Mouse (Mus musculus) erythroblast, embryonic 14.5 days (primary cell): ENCODE data around the gene Myod1. TPM values are rescaled to one million over a fixed set of nuclear protein-coding genes. Genes with fewer than 3 reads are reported as not detected.

Source experiments
- H3K27me3 ChIP-seq: 2 replicates; pipeline ENCODE4 v1.6.1; 2012; ENCODE audit warnings: inconsistent platforms; ENCODE audit not compliant: control insufficient read depth
- H3K36me3 ChIP-seq: 2 replicates; pipeline ENCODE4 v1.6.1; 2012; ENCODE audit warnings: mild to moderate bottlenecking, inconsistent platforms; ENCODE audit not compliant: control insufficient read depth
- H3K4me1 ChIP-seq: 2 replicates; pipeline ENCODE4 v1.6.1; 2012; ENCODE audit warnings: inconsistent platforms; ENCODE audit not compliant: control insufficient read depth
- H3K4me3 ChIP-seq: replicated peaks from 2 replicates; pipeline ENCODE3; 2012; ENCODE audit warnings: moderate library complexity, mild to moderate bottlenecking, inconsistent platforms
- H3K9me3 ChIP-seq: 2 replicates; pipeline ENCODE4 v1.6.1; 2012; ENCODE audit warnings: low read length, inconsistent platforms, mixed read lengths; ENCODE audit not compliant: control insufficient read depth
- GATA1 ChIP-seq: IDR thresholded peaks from 2 replicates; pipeline ENCODE4 v1.6.1; 2012; ENCODE audit warnings: low read length, inconsistent platforms, mixed read lengths
- TAL1 ChIP-seq: IDR thresholded peaks from 3 replicates; pipeline ENCODE4 v1.6.1; 2012; ENCODE audit warnings: low read length, inconsistent platforms, mixed read lengths
- polyA plus RNA-seq: library from polyadenylated mRNA; stranded (reverse); fragments of >175 nt; gene quantifications from 2 replicates; pipeline ENCODE4 v1.2.3, GENCODE M21; 2012

Myod1 gene
- polyA plus RNA-seq, 1 experiment, result not detected

- Histone ChIP-seq H3K4me3 (no peak overlapping the region), H3K36me3 (no peaks in the 10 kb centered on the region), H3K27me3 (peaks cover 34% of the 10 kb centered on the region), H3K9me3 (no peaks in the 10 kb centered on the region), H3K4me1 (no peaks in the 10 kb centered on the region)
- TF ChIP-seq GATA1 (no peak), TAL1 (no peak)
These were observed 4.4 kb downstream of the Myod1 start for GRCm38 (mm10) chr7:46380625-46381024.

DNA sequence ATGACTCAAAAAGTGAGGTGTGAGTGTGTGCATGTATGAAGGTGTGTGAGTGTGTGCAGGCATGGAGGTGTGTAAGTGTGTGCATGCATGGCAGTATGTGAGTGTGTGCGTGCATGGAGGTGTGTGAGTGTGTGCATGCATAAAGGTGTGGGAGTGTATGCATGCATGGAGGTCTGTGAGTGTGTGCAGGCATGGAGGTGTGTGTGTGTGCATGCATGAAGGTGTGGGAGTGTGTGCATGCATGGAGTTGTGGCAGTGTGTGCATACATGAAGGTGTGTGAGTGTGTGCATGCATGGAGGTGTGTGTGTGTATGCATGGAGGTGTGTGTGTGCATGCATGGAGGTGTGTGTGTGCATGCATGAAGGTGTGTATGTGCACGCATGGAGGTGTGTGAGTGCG lies 11.2 kb downstream of the Myod1 start:
- Histone ChIP-seq H3K9me3 (no peaks in the 10 kb centered on the region), H3K4me1 (no peaks in the 10 kb centered on the region), H3K36me3 (no peaks in the 10 kb centered on the region), H3K4me3 (no peak overlapping the region), H3K27me3 (peaks cover 5% of the 10 kb centered on the region)
- TF ChIP-seq TAL1 (no peak), GATA1 (no peak)

DNA sequence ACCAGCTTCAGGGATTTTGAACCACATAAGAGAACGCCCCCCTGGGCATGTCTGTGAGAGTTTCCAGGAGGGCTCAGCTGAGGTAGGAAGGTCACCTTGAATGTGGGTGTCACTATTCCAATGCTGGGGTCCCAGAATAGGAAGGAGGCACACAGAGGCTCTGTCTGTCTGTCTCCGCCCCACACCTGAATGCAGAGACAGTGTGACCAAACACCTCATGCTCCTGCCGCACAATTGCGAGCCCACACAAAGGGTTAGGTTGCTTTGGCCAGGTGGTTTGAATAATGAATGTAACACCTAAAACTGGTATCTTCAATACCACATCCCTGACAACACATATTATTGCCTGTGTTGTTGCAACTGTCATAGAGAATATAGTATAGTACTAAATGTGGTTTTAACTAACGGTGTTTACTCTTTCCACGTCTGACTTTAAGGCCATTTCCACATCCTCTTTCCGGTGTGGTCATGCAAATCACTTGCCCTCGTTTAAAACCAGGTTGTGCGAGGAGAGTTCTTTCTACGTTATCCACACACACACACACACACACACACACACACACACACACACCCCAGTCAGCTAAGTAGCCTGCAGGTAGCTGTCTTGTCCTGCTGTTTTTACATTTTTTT lies 13.3 kb downstream of the Myod1 start:
- Histone ChIP-seq H3K4me3 (no peak overlapping the region), H3K9me3 (no peaks in the 10 kb centered on the region), H3K4me1 (no peaks in the 10 kb centered on the region), H3K36me3 (no peaks in the 10 kb centered on the region), H3K27me3 (peaks cover 12% of the 10 kb centered on the region)
- no peak for TF ChIP-seq TAL1
- TF ChIP-seq GATA1, result no peak

DNA sequence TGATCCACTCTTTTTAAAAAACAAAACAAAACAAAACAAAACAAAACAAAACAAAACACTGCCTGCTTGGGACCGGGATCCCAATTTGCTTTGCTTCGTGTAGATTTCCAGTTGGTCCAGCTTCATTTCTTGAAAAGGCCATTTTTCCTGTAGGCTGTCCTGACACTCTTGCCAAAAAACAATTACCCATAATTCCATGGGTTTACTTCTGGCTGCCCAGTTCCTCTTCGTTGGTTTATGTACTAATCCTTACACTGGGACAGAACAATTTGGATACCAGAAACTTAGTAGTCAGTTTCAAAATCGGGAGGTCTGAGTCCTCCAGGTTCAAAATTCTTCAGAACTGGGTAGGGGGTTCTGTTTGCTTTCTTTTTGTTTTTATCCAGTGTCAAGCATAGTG lies 14.0 kb downstream of the Myod1 start:
- no peaks in the 10 kb centered on the region for H3K36me3 ChIP-seq
- no peaks in the 10 kb centered on the region for H3K4me1 ChIP-seq
- TF ChIP-seq GATA1, result no peak
- TF ChIP-seq TAL1, result no peak
- H3K9me3 ChIP-seq, result no peaks in the 10 kb centered on the region
- H3K4me3 ChIP-seq, result no peak overlapping the region
- peaks cover 19% of the 10 kb centered on the region for H3K27me3 ChIP-seq

- TF ChIP-seq GATA1 (no peak), TAL1 (no peak)
- Histone ChIP-seq H3K4me1 (no peaks in the 10 kb centered on the region), H3K4me3 (no peak overlapping the region), H3K9me3 (no peaks in the 10 kb centered on the region), H3K27me3 (peaks cover 33% of the 10 kb centered on the region), H3K36me3 (no peaks in the 10 kb centered on the region)
These were observed 15.4 kb downstream of the Myod1 start for GRCm38 (mm10) chr7:46391701-46392100.

- no peak for TF ChIP-seq TAL1
- no peak for TF ChIP-seq GATA1
- Histone ChIP-seq H3K36me3 (no peaks in the 10 kb centered on the region), H3K27me3 (peaks cover 43% of the 10 kb centered on the region), H3K9me3 (peaks cover 5% of the 10 kb centered on the region; the same call in 1 of the 2 replicates), H3K4me3 (no peak overlapping the region), H3K4me1 (no peaks in the 10 kb centered on the region)
These were observed 16.8 kb downstream of the Myod1 start for GRCm38 (mm10) chr7:46393116-46393515.

GRCm38 (mm10) chr7:46393718-46394511 lies 17.6 kb downstream of the Myod1 start:
- peaks cover 51% of the 10 kb centered on the region for H3K27me3 ChIP-seq
- peaks cover 5% of the 10 kb centered on the region; the same call in 1 of the 2 replicates for H3K9me3 ChIP-seq

GRCm38 (mm10) chr7:46394933-46395332 lies 18.7 kb downstream of the Myod1 start:
- peaks cover 61% of the 10 kb centered on the region for H3K27me3 ChIP-seq
- H3K36me3 ChIP-seq, result no peaks in the 10 kb centered on the region
- TF ChIP-seq GATA1, result no peak
- no peak for TF ChIP-seq TAL1
- H3K9me3 ChIP-seq, result peaks cover 5% of the 10 kb centered on the region; the same call in 1 of the 2 replicates
- H3K4me3 ChIP-seq, result no peak overlapping the region
- H3K4me1 ChIP-seq, result no peaks in the 10 kb centered on the region

More at GRCm38 (mm10) chr7:46393718-46394511, 17.6 kb downstream of the Myod1 start:
- TF ChIP-seq GATA1 (no peak), TAL1 (no peak)
- no peaks in the 10 kb centered on the region for H3K36me3 ChIP-seq
- H3K4me3 ChIP-seq, result no peak overlapping the region
- H3K4me1 ChIP-seq, result no peaks in the 10 kb centered on the region

GRCm38 (mm10) chr7:46395571-46395970 lies 19.3 kb downstream of the Myod1 start:
- no peak for TF ChIP-seq TAL1
- TF ChIP-seq GATA1, result no peak

More at GRCm38 (mm10) chr7:46395571-46395970, 19.3 kb downstream of the Myod1 start:
- no peak overlapping the region for H3K4me3 ChIP-seq
- H3K4me1 ChIP-seq, result no peaks in the 10 kb centered on the region
- peaks cover 5% of the 10 kb centered on the region; the same call in 1 of the 2 replicates for H3K9me3 ChIP-seq
- H3K27me3 ChIP-seq, result peaks cover 61% of the 10 kb centered on the region
- no peaks in the 10 kb centered on the region for H3K36me3 ChIP-seq
